Mouse (Mus musculus) liver, embryonic 11.5 days (tissue): Measurements from ENCODE around the gene U2af2. TPM values are rescaled to one million over a fixed set of nuclear protein-coding genes. Genes with fewer than 3 reads are reported as not detected.

Source experiments
- ATAC-seq: fragments of 200-750 bp; cut with Nextera tagmentation; replicated peaks from 2 replicates; pipeline ENCODE4 v1.8.0; 2017; ENCODE audit warnings: moderate number of reproducible peaks, mild to moderate bottlenecking, moderate TSS enrichment, moderate library complexity; ENCODE audit not compliant: low FRiP score
- DNase-seq: peaks from one replicate; pipeline ENCODE4 v3.0.0-alpha.2; 2017; ENCODE audit warnings: low spot score
- H3K27ac ChIP-seq: fragments of 300-500 bp; sonication (generic); 2 replicates; pipeline ENCODE4 v1.5.1; 2014; ENCODE audit warnings: mild to moderate bottlenecking, low read depth, low read length, control low read depth
- H3K27me3 ChIP-seq: fragments of 300-500 bp; sonication (generic); replicated peaks from 2 replicates; pipeline ENCODE4 v1.6.1; 2014; ENCODE audit warnings: low read length, mixed read lengths; ENCODE audit not compliant: control insufficient read depth, insufficient read depth
- H3K36me3 ChIP-seq: fragments of 300-500 bp; sonication (generic); 2 replicates; pipeline ENCODE4 v1.6.1; 2014; ENCODE audit warnings: mild to moderate bottlenecking, low read length, moderate library complexity, mixed read lengths; ENCODE audit not compliant: control insufficient read depth, insufficient read depth
- H3K4me1 ChIP-seq: fragments of 300-500 bp; sonication (generic); replicated peaks from 2 replicates; pipeline ENCODE4 v1.6.1; 2014; ENCODE audit warnings: low read length, mixed read lengths; ENCODE audit not compliant: control insufficient read depth, insufficient read depth
- H3K4me2 ChIP-seq: fragments of 300-500 bp; sonication (generic); 2 replicates; pipeline ENCODE4 v1.6.1; 2014; ENCODE audit warnings: mild to moderate bottlenecking, control low read depth, moderate library complexity
- H3K4me3 ChIP-seq: fragments of 300-500 bp; sonication (generic); 2 replicates; pipeline ENCODE4 v1.5.1; 2014; ENCODE audit warnings: low read depth, low read length, control low read depth
- H3K9ac ChIP-seq: fragments of 300-500 bp; sonication (generic); 2 replicates; pipeline ENCODE4 v1.6.1; 2014; ENCODE audit warnings: low read depth, low read length, control low read depth
- H3K9me3 ChIP-seq: fragments of 300-500 bp; sonication (generic); 2 replicates; pipeline ENCODE4 v1.6.1; 2016; ENCODE audit warnings: low read length, inconsistent platforms, mixed read lengths; ENCODE audit not compliant: control insufficient read depth
- WGBS: fragments of 180-500 bp; shearing (Covaris S2); extraction: QIAGEN DNeasy Blood & Tissue Kit; methylation state at CpG from one replicate; pipeline ENCODE4 v1.1.7; 2014; 5-methylcytosine and 5-hydroxymethylcytosine counted together
- polyA plus RNA-seq: library from polyadenylated mRNA; unstranded; fragments of >200 nt; fragmentation: Nextera tagmentation; extraction: Ambion mirVana; gene quantifications from 2 replicates; pipeline ENCODE4 v1.2.1, GENCODE M21; 2014

U2af2 gene
- polyA plus RNA-seq, 1 experiment from 2014 or later, result 169 TPM

GRCm38 (mm10) chr7:5085512-5085911 is 23.6 kb downstream of the U2af2 start:
- Histone ChIP-seq H3K27ac (no peak overlapping the region), H3K9me3 (no peaks in the 10 kb centered on the region), H3K9ac (no peak overlapping the region), H3K36me3 (peaks cover 46% of the 10 kb centered on the region), H3K27me3 (no peaks in the 10 kb centered on the region), H3K4me3 (no peak overlapping the region), H3K4me1 (peaks cover 16% of the 10 kb centered on the region), H3K4me2 (no peak overlapping the region)
- no peak for ATAC-seq
- no peak for DNase-seq
- WGBS, result 67% methylated on average over 1 of the region's 1 CpGs

GRCm38 (mm10) chr7:5086921-5087440 is 25.0 kb downstream of the U2af2 start:
- Histone ChIP-seq H3K36me3 (peaks cover 59% of the 10 kb centered on the region), H3K4me3 (no peak overlapping the region), H3K27ac (no peak overlapping the region), H3K4me1 (peaks cover 16% of the 10 kb centered on the region), H3K9ac (no peak overlapping the region), H3K9me3 (no peaks in the 10 kb centered on the region), H3K27me3 (no peaks in the 10 kb centered on the region), H3K4me2 (no peak overlapping the region)
- 84% methylated on average over 5 of the region's 5 CpGs for WGBS
- DNase-seq (no peak), ATAC-seq (no peak)

GRCm38 (mm10) chr7:5087886-5088285 is 25.9 kb downstream of the U2af2 start:
- no peak overlapping the region for H3K27ac ChIP-seq
- ATAC-seq (no peak), DNase-seq (no peak)
- no peak overlapping the region for H3K4me2 ChIP-seq
- H3K27me3 ChIP-seq, result no peaks in the 10 kb centered on the region
- H3K9ac ChIP-seq, result no peak overlapping the region
- H3K36me3 ChIP-seq, result peaks cover 65% of the 10 kb centered on the region
- H3K4me1 ChIP-seq, result peaks cover 12% of the 10 kb centered on the region
- H3K4me3 ChIP-seq, result no peak overlapping the region
- no peaks in the 10 kb centered on the region for H3K9me3 ChIP-seq
- WGBS, result 83% methylated on average over 4 of the region's 4 CpGs

GRCm38 (mm10) chr7:5089853-5090252 is 27.9 kb downstream of the U2af2 start:
- no peaks in the 10 kb centered on the region for H3K9me3 ChIP-seq
- 0 out of 2 replicates have a peak, but pooled peaks cover 4% of the 10 kb centered on the region for H3K4me1 ChIP-seq
- no peak overlapping the region for H3K9ac ChIP-seq
- H3K4me2 ChIP-seq, result no peak overlapping the region
- H3K27ac ChIP-seq, result no peak overlapping the region
- peaks cover 74% of the 10 kb centered on the region for H3K36me3 ChIP-seq
- no peak for ATAC-seq
- DNase-seq, result no peak
- 91% methylated on average over 15 of the region's 15 CpGs for WGBS
- no peak overlapping the region for H3K4me3 ChIP-seq
- H3K27me3 ChIP-seq, result no peaks in the 10 kb centered on the region

DNA sequence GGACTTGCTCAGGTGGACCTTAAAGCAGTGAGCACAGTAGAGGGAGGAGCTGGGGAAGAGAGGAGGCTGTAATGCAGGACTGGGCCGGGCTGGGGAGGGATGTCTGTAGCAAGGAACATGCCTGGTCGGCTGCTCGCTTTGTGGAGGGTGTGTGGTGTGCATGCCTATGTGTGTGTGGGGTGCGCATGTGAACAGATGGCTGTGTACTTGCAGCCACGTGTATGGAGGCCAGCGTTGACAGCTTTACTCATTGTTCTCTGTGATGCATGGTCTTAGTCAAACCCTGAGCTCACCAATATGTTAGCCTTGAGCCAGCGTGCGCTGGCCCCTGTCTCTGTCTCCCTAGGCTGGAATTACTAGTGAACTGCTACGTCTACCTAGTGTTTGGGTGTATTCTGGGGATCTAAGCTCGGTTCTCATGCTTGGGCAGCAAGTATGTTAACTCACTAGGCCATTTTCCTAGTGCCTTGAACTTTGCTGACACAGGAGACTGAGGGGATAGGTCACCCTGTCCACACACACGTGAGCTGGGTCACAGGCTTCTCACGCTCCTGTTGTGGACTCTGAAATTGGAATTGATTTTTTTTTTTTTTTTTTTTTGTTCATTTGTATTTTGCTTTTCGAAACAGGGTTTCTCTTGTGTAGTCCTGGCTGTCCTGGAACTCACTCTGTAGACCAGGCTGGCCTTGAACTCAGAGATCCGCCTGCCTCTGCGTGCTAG is 29.2 kb downstream of the U2af2 start:
- peaks cover 76% of the 10 kb centered on the region for H3K36me3 ChIP-seq
- WGBS, result 92% methylated on average over 15 of the region's 15 CpGs

DNA sequence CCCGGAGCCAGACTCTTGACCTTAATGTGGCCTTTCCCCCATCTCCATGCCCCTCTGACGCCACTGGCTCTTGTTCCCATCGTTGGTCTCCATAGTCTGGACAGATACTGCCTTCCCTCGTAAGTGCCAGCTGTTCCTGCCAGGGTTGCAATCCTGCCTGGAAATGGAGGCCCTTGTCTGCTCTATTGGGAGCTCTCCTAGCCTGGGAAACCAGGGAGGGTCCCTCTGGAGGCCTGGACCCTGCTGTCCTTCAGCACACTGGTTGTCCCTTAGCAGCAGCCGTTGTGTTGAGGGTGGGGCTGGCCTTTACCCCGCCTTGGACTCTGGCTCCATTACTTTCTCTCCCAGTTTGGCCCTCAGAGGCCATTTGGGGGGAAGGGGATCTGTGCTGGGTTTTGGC is 30.4 kb downstream of the U2af2 start:
- WGBS, result 85% methylated on average over 6 of the region's 6 CpGs
- no peaks in the 10 kb centered on the region for H3K27me3 ChIP-seq
- H3K4me2 ChIP-seq, result no peak overlapping the region
- H3K9ac ChIP-seq, result no peak overlapping the region
- no peak overlapping the region for H3K4me3 ChIP-seq
- H3K4me1 ChIP-seq, result no peaks in the 10 kb centered on the region
- peaks cover 81% of the 10 kb centered on the region for H3K36me3 ChIP-seq
- ATAC-seq (no peak), DNase-seq (no peak)
- no peaks in the 10 kb centered on the region for H3K9me3 ChIP-seq
- no peak overlapping the region for H3K27ac ChIP-seq

More for the DNA sequence above, 29.2 kb downstream of the U2af2 start:
- Histone ChIP-seq H3K27ac (no peak overlapping the region), H3K9me3 (no peaks in the 10 kb centered on the region), H3K9ac (no peak overlapping the region), H3K4me3 (no peak overlapping the region), H3K4me2 (no peak overlapping the region), H3K4me1 (0 out of 2 replicates have a peak, but pooled peaks cover 2% of the 10 kb centered on the region), H3K27me3 (no peaks in the 10 kb centered on the region)
- DNase-seq (no peak), ATAC-seq (no peak)

DNA sequence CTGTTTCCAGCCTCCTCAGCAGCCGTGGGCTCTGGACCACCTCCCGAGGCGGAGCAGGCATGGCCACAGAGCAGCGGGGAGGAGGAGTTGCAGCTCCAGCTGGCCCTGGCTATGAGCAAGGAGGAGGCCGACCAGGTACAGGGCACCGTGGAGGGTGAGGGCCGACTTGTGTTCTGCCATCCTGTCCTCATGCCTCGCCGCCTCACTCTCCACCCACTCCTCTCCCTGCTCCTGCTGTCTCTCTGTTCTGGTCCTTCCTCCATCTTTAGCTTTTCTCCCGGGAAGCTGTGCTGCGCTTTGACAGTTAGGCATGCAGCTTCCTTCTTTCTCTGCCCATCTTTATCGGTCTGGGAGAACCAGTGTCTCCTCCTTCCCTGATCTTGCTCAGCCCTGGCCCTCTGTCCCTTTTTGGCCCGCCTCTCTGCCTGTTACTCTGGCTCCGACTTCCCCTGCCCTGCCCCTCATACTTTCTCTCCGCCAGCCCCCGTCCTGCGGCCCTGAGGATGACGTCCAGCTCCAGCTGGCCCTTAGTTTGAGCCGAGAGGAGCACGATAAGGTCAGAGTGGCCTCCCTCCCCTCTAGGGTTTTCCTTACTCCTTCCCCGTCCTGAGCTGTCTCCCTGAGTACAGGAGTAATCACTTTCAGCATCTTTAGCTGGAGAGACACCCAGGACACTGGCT is 31.0 kb downstream of the U2af2 start:
- no peak overlapping the region for H3K4me3 ChIP-seq
- no peaks in the 10 kb centered on the region for H3K9me3 ChIP-seq
- no peak overlapping the region for H3K27ac ChIP-seq
- WGBS, result 89% methylated on average over 21 of the region's 21 CpGs
- H3K9ac ChIP-seq, result no peak overlapping the region
- no peak overlapping the region for H3K4me2 ChIP-seq
- DNase-seq (no peak), ATAC-seq (no peak)
- H3K4me1 ChIP-seq, result no peaks in the 10 kb centered on the region
- H3K27me3 ChIP-seq, result no peaks in the 10 kb centered on the region
- peaks cover 83% of the 10 kb centered on the region for H3K36me3 ChIP-seq

- Histone ChIP-seq H3K9ac (no peak overlapping the region), H3K27me3 (no peaks in the 10 kb centered on the region), H3K4me2 (no peak overlapping the region), H3K27ac (no peak overlapping the region), H3K4me1 (no peaks in the 10 kb centered on the region), H3K9me3 (no peaks in the 10 kb centered on the region), H3K4me3 (no peak overlapping the region), H3K36me3 (peaks cover 46% of the 10 kb centered on the region)
- no peak for ATAC-seq
- DNase-seq, result no peak
- WGBS, result 86% methylated on average over 5 of the region's 5 CpGs
These were observed 36.8 kb downstream of the U2af2 start for GRCm38 (mm10) chr7:5098769-5099168.
